Mouse (Mus musculus) left cerebral cortex, postnatal 10 days (tissue): ENCODE measurements around the gene Mff. TPM values are rescaled to one million over a fixed set of nuclear protein-coding genes. Genes with fewer than 3 reads are reported as not detected.

Experiments used
- DNase-seq, 2 experiments: peaks; one replicate each; pipeline ENCODE4 v3.0.0; 2021 to 2022; ENCODE audit warnings: low spot score in 2 of 2, mixed read lengths in 1 of 2; ENCODE audit errors: extremely low spot score in 1 of 2
- intact Hi-C: fragments of 180-260 bp; cut with DNase I; formaldehyde crosslinking; loops from one replicate; pipeline ENCODE4 v1.15.1; 2025
- total RNA-seq, 2 experiments: library from RNA; stranded (reverse); gene quantifications; 2 replicates each; pipeline ENCODE4 v1.2.3; 2021

Gene Mff
- total RNA-seq, 2 experiments from 2014 or later = 291 to 295 TPM

- intact Hi-C loops = no loop called here
- DNase-seq = no peak
Measured at GRCm38 (mm10) chr1:82766641-82767040, 42.0 kb downstream of the Mff start.

DNA sequence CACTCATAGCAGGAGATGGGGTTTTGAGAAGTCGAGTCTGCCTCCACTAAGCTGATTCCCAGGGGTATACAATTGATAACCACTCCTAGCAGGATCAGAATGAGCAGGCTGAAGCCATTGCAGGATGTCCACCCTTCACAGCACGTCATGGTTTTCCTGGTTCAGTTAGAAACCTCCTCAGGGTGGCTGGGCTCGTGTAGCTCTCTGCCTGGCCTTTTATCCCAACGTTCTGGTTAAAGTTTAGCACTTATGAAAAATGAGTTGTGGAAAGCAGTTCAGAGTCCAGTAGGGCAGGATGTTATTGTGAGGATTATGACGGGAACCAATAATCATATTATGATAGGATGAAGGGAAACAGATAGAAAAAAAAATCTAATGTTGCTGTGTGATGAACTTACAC lies 43.6 kb downstream of the Mff start, which contains the start of gene Tm4sf20:
TSS of gene Tm4sf20 (minus strand) at position 193 of the 400 bp plus-strand sequence.
- intact Hi-C loops = no loop called here
- no peak for DNase-seq

DNA sequence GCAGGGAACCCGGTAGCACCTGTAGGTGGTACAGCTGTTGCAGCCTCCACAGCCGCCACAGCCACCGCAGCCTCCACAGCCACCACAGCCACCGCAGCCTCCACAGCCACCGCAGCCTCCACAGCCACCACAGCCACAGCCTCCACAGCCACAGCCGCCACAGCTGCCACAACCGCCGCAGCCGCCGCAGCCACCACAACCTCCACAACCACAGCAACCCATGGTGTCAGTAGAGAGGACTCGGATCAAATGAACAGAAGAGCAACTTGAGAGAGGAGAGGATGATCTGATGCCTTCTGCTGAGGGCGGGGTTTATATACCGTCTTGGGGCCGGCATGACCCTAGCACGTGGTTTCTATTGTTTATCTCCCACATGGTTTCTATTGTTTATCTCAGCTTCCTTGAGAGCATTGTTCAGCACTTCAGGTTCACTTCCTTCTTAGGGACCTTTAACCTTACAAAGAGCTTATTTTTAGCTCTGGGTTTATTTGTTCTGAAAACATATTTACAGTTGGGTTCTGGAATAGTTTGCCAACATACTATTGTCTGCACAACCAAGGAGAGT lies 46.4 kb downstream of the Mff start, which contains the start of gene Gm47791:
TSS of gene Gm47791 (minus strand) at position 222 of the 565 bp plus-strand sequence.
- intact Hi-C loops = no loop called here
- DNase-seq = no peak

- no peak for DNase-seq
- intact Hi-C loops = no loop called here
Measured at GRCm38 (mm10) chr1:82772428-82772827, 47.7 kb downstream of the Mff start.

DNA sequence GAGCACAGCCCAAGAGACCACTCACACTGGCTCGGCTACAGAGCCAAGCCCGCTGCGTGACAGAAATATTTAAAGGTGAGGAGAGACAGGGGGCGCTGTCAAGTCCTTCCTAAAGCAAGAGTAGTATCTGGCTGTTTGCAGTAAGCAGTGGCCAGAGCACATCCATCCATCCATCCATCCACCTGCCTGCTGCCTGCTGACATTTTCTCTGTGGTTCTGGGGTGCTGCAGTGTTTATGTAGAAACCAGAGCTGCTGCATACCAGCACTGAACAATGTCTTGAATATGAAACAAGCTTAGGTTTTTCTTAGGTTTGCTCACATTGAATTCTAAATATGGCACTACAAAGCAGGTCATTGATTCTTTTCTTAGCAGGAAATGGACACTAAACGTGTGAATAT lies 48.5 kb downstream of the Mff start:
- DNase-seq = no peak

DNA sequence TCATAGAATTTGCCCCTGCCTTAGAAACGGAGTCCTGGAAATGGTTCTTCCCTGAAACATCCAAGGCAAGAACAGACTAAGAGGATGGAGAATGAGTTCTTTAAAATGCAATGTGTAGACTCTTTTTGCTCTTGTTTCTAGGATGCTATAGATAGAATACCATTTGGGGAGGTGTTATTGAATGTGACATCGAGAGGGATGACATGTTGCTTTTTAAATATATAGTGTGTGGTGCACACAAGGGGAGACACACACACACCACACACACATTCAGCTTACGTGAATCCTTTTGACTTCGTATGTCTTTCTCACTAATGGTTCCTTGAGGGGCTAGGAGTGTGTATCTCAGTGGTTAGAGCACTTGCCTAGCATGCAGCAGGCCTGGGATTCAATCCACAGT lies 50.6 kb downstream of the Mff start:
- DNase-seq = no peak
- intact Hi-C loops = no loop called here

More for the DNA sequence above, 48.5 kb downstream of the Mff start:
- intact Hi-C loops = no loop called here

DNA sequence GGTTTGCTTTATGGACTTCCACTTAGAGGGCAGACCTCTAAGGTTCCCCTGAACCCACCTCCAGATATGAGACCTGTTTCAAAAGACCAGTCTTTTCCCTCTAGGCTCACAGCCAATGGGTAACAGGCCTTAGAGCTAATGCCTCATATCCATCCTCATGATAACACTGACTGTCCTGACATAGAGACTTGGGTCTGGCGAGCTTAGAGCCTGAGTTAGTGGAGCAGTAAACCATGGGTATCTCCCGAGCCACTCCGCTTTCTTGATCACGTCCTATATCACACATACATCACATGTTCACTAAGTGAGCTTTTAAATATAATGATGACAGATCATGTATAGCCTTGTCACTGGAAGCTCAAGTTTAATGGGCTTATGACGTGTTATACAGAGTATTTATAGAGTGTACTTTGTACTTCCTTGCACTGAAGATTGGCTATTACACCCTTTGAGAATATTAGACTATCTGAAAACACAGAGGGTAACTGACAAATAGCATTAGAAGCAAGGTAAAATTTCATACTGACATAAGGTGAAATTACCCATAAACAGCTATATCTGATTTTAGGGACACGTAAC lies 54.8 kb downstream of the Mff start:
- intact Hi-C loops = no loop called here
- no peak for DNase-seq

DNA sequence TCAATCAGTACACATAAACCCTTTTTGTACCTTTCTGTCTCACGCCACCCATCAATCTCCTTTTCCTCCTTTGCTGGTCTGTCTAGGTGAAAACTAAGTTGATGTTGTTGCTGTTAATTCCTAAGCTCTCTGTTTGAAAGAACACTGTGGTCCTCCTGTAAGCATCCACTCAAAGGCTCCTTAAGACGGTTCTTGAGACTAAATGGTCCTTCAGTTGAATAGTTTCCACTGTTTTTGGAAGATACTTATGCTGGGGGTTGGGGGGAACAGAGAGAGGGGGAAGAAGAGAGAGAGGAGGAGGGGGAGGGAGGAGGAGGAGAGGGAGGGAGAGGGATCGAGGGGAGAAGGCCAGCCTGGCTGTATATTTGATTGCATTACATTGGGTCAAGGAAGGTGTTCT lies 58.9 kb downstream of the Mff start:
- intact Hi-C loops = loop anchor here (10.0 kb wide), 1 partner anchor 931 kb away; no protein-coding TSS in a partner anchor
- DNase-seq = no peak

GRCm38 (mm10) chr1:82785546-82785945 lies 60.9 kb downstream of the Mff start:
- no peak for DNase-seq
- intact Hi-C loops = loop anchor here (10.0 kb wide), 1 partner anchor 929 kb away; no protein-coding TSS in a partner anchor

- intact Hi-C loops = loop anchor here (1.0 to 10.0 kb wide), 3 partner anchors 201 to 927 kb away; no protein-coding TSS in a partner anchor
- DNase-seq = peak; percentile 69 to 78
Measured at GRCm38 (mm10) chr1:82787414-82787813, 62.7 kb downstream of the Mff start.

GRCm38 (mm10) chr1:82788070-82788469 lies 63.4 kb downstream of the Mff start:
- intact Hi-C loops = loop anchor here (10.0 kb wide), 1 partner anchor 927 kb away; no protein-coding TSS in a partner anchor
- DNase-seq = no peak

- DNase-seq = no peak
Measured at GRCm38 (mm10) chr1:82791105-82791504, 66.4 kb downstream of the Mff start.

DNA sequence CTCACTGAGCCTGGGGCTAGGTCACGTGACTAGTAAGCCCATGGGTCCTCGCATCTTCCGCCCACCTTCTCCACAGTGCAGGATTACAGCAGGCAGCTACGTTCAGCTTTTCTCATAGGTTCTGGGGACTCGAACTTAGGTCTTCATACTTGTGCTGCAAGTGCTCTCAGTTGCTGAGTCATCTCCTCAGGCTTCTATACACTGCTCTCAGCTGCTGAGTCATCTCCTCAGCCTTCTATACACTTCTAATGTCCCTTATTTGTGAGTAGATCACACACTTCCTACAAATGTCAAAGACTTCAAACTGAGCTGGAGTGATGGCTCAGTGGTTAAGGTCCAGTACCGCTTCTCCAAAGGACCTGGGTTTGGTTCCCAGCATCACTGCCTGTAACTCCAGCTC lies 67.5 kb downstream of the Mff start:
- intact Hi-C loops = no loop called here
- no peak for DNase-seq

More at GRCm38 (mm10) chr1:82791105-82791504, 66.4 kb downstream of the Mff start:
- intact Hi-C loops = no loop called here

DNA sequence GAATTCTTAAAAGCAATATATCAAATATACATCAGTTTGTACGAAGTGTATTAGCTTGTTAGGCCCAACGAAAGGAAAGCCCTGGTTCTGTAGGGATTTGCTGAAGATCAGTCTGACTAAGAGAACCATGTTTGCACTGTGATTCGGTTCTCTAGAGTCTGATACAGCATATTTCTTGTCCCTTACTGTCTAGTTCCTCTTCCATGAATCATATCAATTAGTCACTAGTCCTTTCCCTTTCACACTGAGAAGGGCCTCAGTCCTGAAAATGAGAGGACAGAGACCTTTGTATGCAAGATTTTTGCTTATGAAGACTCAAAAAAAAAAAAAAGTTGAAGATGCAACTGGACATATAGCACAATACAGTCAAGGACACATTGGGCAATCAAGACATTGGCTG lies 68.4 kb downstream of the Mff start:
- intact Hi-C loops = no loop called here
- no peak for DNase-seq

DNA sequence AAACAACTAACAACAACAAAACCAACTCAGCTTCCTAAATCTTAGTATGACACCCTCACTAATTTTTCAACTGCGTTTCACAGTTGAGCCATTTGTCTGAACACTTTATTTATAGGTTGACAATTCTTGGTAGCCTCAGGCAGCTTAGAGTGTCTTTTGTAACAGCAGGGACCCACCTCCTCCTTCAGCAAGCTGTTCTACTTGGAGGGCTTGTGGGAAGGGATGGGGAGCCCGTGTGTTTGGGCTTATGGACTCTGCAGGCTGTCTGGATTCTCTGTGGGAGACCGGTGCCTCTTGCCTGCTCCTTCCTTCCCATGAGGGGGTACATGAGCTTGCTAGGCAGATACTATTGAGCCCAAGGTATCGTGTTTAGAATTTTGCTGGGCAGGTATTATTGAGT lies 69.3 kb downstream of the Mff start:
- intact Hi-C loops = loop anchor here (2.0 kb wide), 1 partner anchor 189 kb away; no protein-coding TSS in a partner anchor
- DNase-seq = peak; percentile 38 to 49

GRCm38 (mm10) chr1:82795211-82795610 lies 70.5 kb downstream of the Mff start:
- intact Hi-C loops = loop anchor here (2.0 to 5.0 kb wide), 2 partner anchors 42 to 188 kb away; partner anchors contain the start of gene Agfg1
- no peak for DNase-seq

- peak in 1 of 2 experiments; percentile 55 for DNase-seq
- intact Hi-C loops = loop anchor here (2.0 to 5.0 kb wide), 2 partner anchors 41 to 187 kb away; partner anchors contain the start of gene Agfg1
Measured at GRCm38 (mm10) chr1:82795702-82796443, 71.2 kb downstream of the Mff start.

DNA sequence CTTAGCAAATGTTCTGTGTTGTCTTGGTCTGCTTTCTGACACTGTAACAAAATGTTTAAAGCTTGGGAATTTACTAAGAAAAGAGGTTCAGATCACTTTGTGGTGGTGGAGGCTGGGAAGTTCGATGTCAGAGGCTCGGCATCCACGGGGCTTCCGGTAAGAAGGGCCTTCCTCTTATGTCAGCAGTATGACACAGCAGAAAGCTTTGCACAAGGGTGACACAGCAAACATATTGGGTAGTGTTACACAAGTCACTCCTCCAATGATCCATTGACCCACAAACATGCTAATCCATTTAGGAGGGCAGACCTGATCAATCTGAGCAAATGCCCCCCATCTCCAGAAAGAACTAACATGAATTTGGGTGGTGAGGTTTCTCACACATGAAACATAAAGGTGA lies 72.4 kb downstream of the Mff start:
- intact Hi-C loops = loop anchor here (5.0 kb wide), 1 partner anchor 40 kb away; the partner anchor contains the start of gene Agfg1
- no peak for DNase-seq

- DNase-seq = no peak
- intact Hi-C loops = loop anchor here (5.0 kb wide), 1 partner anchor 39 kb away; the partner anchor contains the start of gene Agfg1
Measured at GRCm38 (mm10) chr1:82798304-82798703, 73.6 kb downstream of the Mff start.
